Mouse (Mus musculus) layer of hippocampus, postnatal 36 days (tissue): ENCODE measurements around the gene Mrpl24. TPM values are rescaled to one million over a fixed set of nuclear protein-coding genes. Genes with fewer than 3 reads are reported as not detected.

Experiments
- total RNA-seq, 2 experiments: library from RNA; stranded (reverse); gene quantifications; 2 replicates each; pipeline ENCODE4 v1.2.3; 2021

The Mrpl24 gene
- total RNA-seq, 2 experiments from 2014 or later, result 54.7 to 59.8 TPM

Other genes starting within 250 kb of the Mrpl24 start
- gene Lrrc71, start 170.9 kb upstream of the Mrpl24 start, total RNA-seq, result 1 to 10 TPM in 1 of 2 experiments, under 1 TPM in 1; 0.40 to 1.6 TPM
- under 1 TPM in 1 of 2 experiments, not detected in 1; 0.12 TPM for gene Ntrk1, start 124.3 kb upstream of the Mrpl24 start, total RNA-seq
- under 1 TPM; 0.15 TPM for gene Insrr, start 122.6 kb upstream of the Mrpl24 start, total RNA-seq
- gene Pear1, start 95.2 kb upstream of the Mrpl24 start, total RNA-seq, result 10 to 100 TPM in 1 of 2 experiments, 1 to 10 TPM in 1; 8.0 to 10.4 TPM
- gene Sh2d2a, start 72.8 kb upstream of the Mrpl24 start, total RNA-seq, result not detected
- gene Prcc, start 33.9 kb upstream of the Mrpl24 start, total RNA-seq, result 10 to 100 TPM; 58.3 to 58.6 TPM
- gene Hdgf, start 13.2 kb upstream of the Mrpl24 start, total RNA-seq, result 100 to 1,000 TPM; 140 to 149 TPM
- 10 to 100 TPM; 15.0 TPM for gene Isg20l2, start 10.8 kb downstream of the Mrpl24 start, total RNA-seq
- 10 to 100 TPM; 23.5 to 27.9 TPM for gene Rrnad1, start 11.2 kb downstream of the Mrpl24 start, total RNA-seq
- 1 to 10 TPM; 1.3 to 3.5 TPM for gene Crabp2, start 29.2 kb downstream of the Mrpl24 start, total RNA-seq
- 1 to 10 TPM; 4.0 to 5.4 TPM for gene Nes, start 51.6 kb downstream of the Mrpl24 start, total RNA-seq
- 100 to 1,000 TPM; 296 to 327 TPM for gene Bcan, start 80.7 kb downstream of the Mrpl24 start, total RNA-seq
- 10 to 100 TPM; 14.9 to 18.0 TPM for gene Hapln2, start 108.1 kb downstream of the Mrpl24 start, total RNA-seq
- gene Gpatch4, start 123.6 kb downstream of the Mrpl24 start, total RNA-seq, result 10 to 100 TPM; 14.5 to 17.8 TPM
- gene Naxe, start 139.0 kb downstream of the Mrpl24 start, total RNA-seq, result 10 to 100 TPM; 77.7 to 78.1 TPM
- not detected for gene Ttc24, start 158.8 kb downstream of the Mrpl24 start, total RNA-seq
- under 1 TPM; 0.37 to 0.53 TPM for gene Iqgap3, start 162.5 kb downstream of the Mrpl24 start, total RNA-seq
- gene Mef2d, start 222.9 kb downstream of the Mrpl24 start, total RNA-seq, result 100 to 1,000 TPM; 191 to 207 TPM